8 mouse cellular contexts compared by ENCODE assay signal in the genomic region with DNA sequence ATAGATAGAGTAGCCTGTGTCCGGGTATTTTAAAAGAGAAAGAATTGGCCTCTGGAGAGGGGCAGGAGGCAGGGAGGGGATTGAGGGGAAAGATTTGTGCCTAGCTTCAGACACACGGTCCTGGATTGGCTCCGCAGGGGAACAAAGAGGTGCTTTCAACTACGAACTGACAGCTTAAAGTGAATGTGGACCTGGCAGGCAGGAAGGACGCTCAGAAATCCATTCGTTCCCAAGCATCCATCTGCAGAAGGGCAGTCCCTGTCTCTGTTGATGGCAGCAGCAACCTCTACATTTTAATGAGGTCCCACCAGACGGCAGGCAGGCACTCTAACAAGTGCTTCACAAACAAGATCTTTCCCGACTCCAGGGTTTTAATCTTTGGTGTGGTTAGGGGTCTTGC. TPM values are rescaled to one million over a fixed set of nuclear protein-coding genes. Genes with fewer than 3 reads are reported as not detected.
DNase-seq lines count a peak whose midpoint lies in the region.

No protein-coding gene starts in this region.

- WGBS in hindbrain, embryonic 10.5 days, result 3% methylated on average over 8 of the region's 8 CpGs

- peaks cover 16% of the 10 kb centered on the region for H3K4me1 ChIP-seq in hindbrain, embryonic 10.5 days (replicated peaks)

- no peaks in the 10 kb centered on the region for H3K36me3 ChIP-seq in hindbrain, embryonic 10.5 days

- H3K9me3 ChIP-seq in hindbrain, embryonic 10.5 days, result no peaks in the 10 kb centered on the region

- DNase-seq in cerebellum, postnatal 10 days, result peak; percentile 19 to 23
- DNase-seq in cerebellum, adult 9-10 months, result no peak
- peak; percentile 35 to 49 for DNase-seq in right cerebral cortex, postnatal 10 days (ENCODE audit: low spot score in 2 of 2)
- DNase-seq in right cerebral cortex, adult 18-20 months, result no peak
- peak; percentile 51 for DNase-seq in hindbrain, embryonic 10.5 days (ENCODE audit: low spot score)
- peak; percentile 9 for DNase-seq in lung, postnatal 14 days
- DNase-seq in adipocyte (ENCODE audit: low spot score), result no peak
- no peak for DNase-seq in thymus, postnatal 14 days

- peaks cover 16% of the 10 kb centered on the region; the same call in 1 of the 2 replicates for H3K27me3 ChIP-seq in hindbrain, embryonic 10.5 days (ENCODE audit: insufficient read depth, poor library complexity, severe bottlenecking)

- peak overlapping the region; percentile 49 for H3K4me3 ChIP-seq in hindbrain, embryonic 10.5 days

- peak overlapping the region; percentile 89 for H3K27ac ChIP-seq in hindbrain, embryonic 10.5 days

RNA-seq across cellular contexts. Expression of gene Pttg1, which starts 40.3 kb away (rescaled TPM):
- polyA plus RNA-seq in hindbrain, embryonic 10.5 days (2016; fragmentation: Nextera tagmentation; extraction: Ambion mirVana), result 115 and 124 TPM in 2 replicates

RNA-seq across cellular contexts. Expression of gene Slu7, which starts 47.8 kb away (rescaled TPM):
- polyA plus RNA-seq in hindbrain, embryonic 10.5 days (2016; fragmentation: Nextera tagmentation; extraction: Ambion mirVana), result 53.5 and 54.6 TPM in 2 replicates

Comparison
In these comparisons a context has a peak if more than half of its experiments do, and no peak if none do; other contexts are left out.
1. DNase-seq: peak in cerebellum, postnatal 10 days (2 of 2), right cerebral cortex, postnatal 10 days (2 of 2), hindbrain, embryonic 10.5 days (single experiment) and lung, postnatal 14 days (single experiment); none in cerebellum, adult 9-10 months (single experiment), right cerebral cortex, adult 18-20 months (single experiment), adipocyte (single experiment) and thymus, postnatal 14 days (single experiment).